Mouse (Mus musculus) lung, adult 2 months (tissue): ENCODE data around the gene Otop2. TPM values are rescaled to one million over a fixed set of nuclear protein-coding genes. Genes with fewer than 3 reads are reported as not detected.
A peak's percentile ranks its signal among the peaks of the same experiment; 100 is the strongest.

Experiments used
- DNase-seq: peaks from one replicate; pipeline ENCODE4 v3.0.0; 2022
- H3K4me1 ChIP-seq: fragments of 200-500 bp; 2 replicates; pipeline ENCODE4 v1.6.1; 2011; ENCODE audit warnings: low read length; ENCODE audit not compliant: control insufficient read depth, insufficient read depth
- H3K4me3 ChIP-seq: fragments of 200-500 bp; replicated peaks from 2 replicates; pipeline ENCODE3; 2011; ENCODE audit warnings: low read depth, mild to moderate bottlenecking, control low read depth, low read length; ENCODE audit errors: extremely low read depth
- CTCF ChIP-seq: fragments of 200-500 bp; IDR thresholded peaks from 2 replicates; pipeline ENCODE4 v1.5.1; 2011; ENCODE audit warnings: mild to moderate bottlenecking, low read length, control low read depth; ENCODE audit not compliant: insufficient read depth
- POLR2A ChIP-seq: fragments of 200-500 bp; IDR thresholded peaks from 2 replicates; pipeline ENCODE4 v1.6.1; 2011; ENCODE audit warnings: low read depth, mild to moderate bottlenecking, control low read depth, low read length, borderline replicate concordance; ENCODE audit errors: extremely low read depth
- WGBS: fragments of 180-500 bp; shearing (Covaris S2); methylation state at CpG from one replicate; pipeline ENCODE4 v1.1.7; 2018; 5-methylcytosine and 5-hydroxymethylcytosine counted together
- polyA plus RNA-seq: library from polyadenylated mRNA; depleted of rRNA; stranded (reverse); fragments of >200 nt; gene quantifications from 2 replicates; pipeline ENCODE4 v1.2.3, GENCODE M21; 2012

Otop2 gene
- polyA plus RNA-seq, 1 experiment: 8.3 TPM

- TF ChIP-seq CTCF (no peak), POLR2A (no peak)
- H3K4me1 ChIP-seq: peaks cover 7% of the 10 kb centered on the region; the same call in 1 of the 2 replicates
- WGBS: 91% methylated on average over 6 of the region's 6 CpGs
- DNase-seq: no peak
- no peak overlapping the region for H3K4me3 ChIP-seq
These were observed 32.2 kb upstream of the Otop2 start for GRCm38 (mm10) chr11:115274771-115275170.

GRCm38 (mm10) chr11:115275509-115275908 lies 31.5 kb upstream of the Otop2 start:
- WGBS: 76% methylated on average over 6 of the region's 6 CpGs
- DNase-seq: no peak
- TF ChIP-seq CTCF (no peak), POLR2A (no peak)
- peaks cover 7% of the 10 kb centered on the region; the same call in 1 of the 2 replicates for H3K4me1 ChIP-seq
- H3K4me3 ChIP-seq: no peak overlapping the region

GRCm38 (mm10) chr11:115275954-115276353 lies 31.0 kb upstream of the Otop2 start:
- H3K4me1 ChIP-seq: peaks cover 7% of the 10 kb centered on the region; the same call in 1 of the 2 replicates
- no peak overlapping the region for H3K4me3 ChIP-seq
- 64% methylated on average over 3 of the region's 3 CpGs for WGBS
- TF ChIP-seq CTCF: no peak
- TF ChIP-seq POLR2A: no peak
- DNase-seq: no peak

- Histone ChIP-seq H3K4me1 (peaks cover 7% of the 10 kb centered on the region; the same call in 1 of the 2 replicates), H3K4me3 (peak within 1 kb of the TSS; percentile 87)
- WGBS: under 1% methylated on average over 42 of the region's 42 CpGs
- DNase-seq: peak; percentile 96
- TF ChIP-seq POLR2A: peak; percentile 98
- no peak for TF ChIP-seq CTCF
These were observed 30.0 kb upstream of the Otop2 start, which contains the start of gene Fdxr for GRCm38 (mm10) chr11:115276780-115277603. Gene Fdxr (minus strand): TSS chr11:115277050.

- Histone ChIP-seq H3K4me3 (peak overlapping the region; percentile 84), H3K4me1 (peaks cover 7% of the 10 kb centered on the region; the same call in 1 of the 2 replicates)
- 13% methylated on average over 7 of the region's 7 CpGs for WGBS
- TF ChIP-seq POLR2A: no peak
- no peak for TF ChIP-seq CTCF
- no peak for DNase-seq
These were observed 29.4 kb upstream of the Otop2 start for GRCm38 (mm10) chr11:115277604-115277975.

- DNase-seq: no peak
- no peak for TF ChIP-seq CTCF
- no peak for TF ChIP-seq POLR2A
- no peak overlapping the region for H3K4me3 ChIP-seq
- 69% methylated on average over 6 of the region's 6 CpGs for WGBS
- peaks cover 7% of the 10 kb centered on the region; the same call in 1 of the 2 replicates for H3K4me1 ChIP-seq
These were observed 28.8 kb upstream of the Otop2 start for GRCm38 (mm10) chr11:115278176-115278575.

- H3K4me1 ChIP-seq: peaks cover 7% of the 10 kb centered on the region; the same call in 1 of the 2 replicates
- TF ChIP-seq POLR2A (no peak), CTCF (no peak)
These were observed 27.2 kb upstream of the Otop2 start for GRCm38 (mm10) chr11:115279726-115280125.

GRCm38 (mm10) chr11:115282295-115282694 lies 24.7 kb upstream of the Otop2 start:
- no peak for TF ChIP-seq POLR2A
- no peak for TF ChIP-seq CTCF
- no peak for DNase-seq
- 53% methylated on average over 8 of the region's 8 CpGs for WGBS
- peaks cover 2% of the 10 kb centered on the region; the same call in 1 of the 2 replicates for H3K4me1 ChIP-seq
- H3K4me3 ChIP-seq: no peak overlapping the region

More at GRCm38 (mm10) chr11:115279726-115280125, 27.2 kb upstream of the Otop2 start:
- WGBS: 70% methylated on average over 1 of the region's 1 CpGs
- H3K4me3 ChIP-seq: no peak overlapping the region
- DNase-seq: no peak

GRCm38 (mm10) chr11:115282723-115283485 lies 24.1 kb upstream of the Otop2 start:
- Histone ChIP-seq H3K4me3 (no peak overlapping the region), H3K4me1 (no peaks in the 10 kb centered on the region)
- TF ChIP-seq CTCF (no peak), POLR2A (no peak)
- DNase-seq: no peak
- 63% methylated on average over 8 of the region's 8 CpGs for WGBS
